Mouse (Mus musculus): ENCODE measurements at regions not wholly inside any gene's neighbourhood (a gene's known extent, or its start where the extent isn't known, plus 50 kb on each side); places are given as distances from the start of the nearest gene placed in this dataset.

DNA sequence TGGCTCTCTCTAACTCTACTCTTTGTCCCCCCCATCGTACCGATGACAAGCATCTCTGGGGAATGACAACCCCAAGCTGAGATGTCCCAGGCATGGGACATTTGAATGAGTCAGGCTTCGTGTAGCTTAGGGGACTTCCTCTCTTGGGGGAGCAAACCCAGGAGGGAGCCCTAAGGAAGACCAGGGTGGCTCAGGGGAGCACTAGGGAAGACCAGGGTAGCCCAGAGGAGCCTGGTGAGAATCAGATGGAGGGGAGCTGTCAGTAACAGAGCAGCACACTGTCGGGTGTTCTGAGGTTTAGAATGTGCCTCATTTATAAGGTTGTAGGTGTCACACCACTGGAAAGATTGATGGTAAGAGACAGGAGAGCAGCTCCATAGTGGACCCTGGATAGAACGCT lies 509.1 kb downstream of the Vrk1 start:
- TF ChIP-seq CTCF (IDR thresholded peaks at IDR 0.05; ENCODE audit: control insufficient read depth, insufficient read depth, insufficient replicate concordance, low read depth, low read length) (no peak), POLR2A (IDR thresholded peaks at IDR 0.05; ENCODE audit: control insufficient read depth, low read depth, low read length) (no peak)

Data from testis, adult 2 months (tissue).